Mouse (Mus musculus): Measurements from ENCODE around the gene Gm45618.
"Not testable (repeated sequence)": the region's sequence is repeated elsewhere in the genome, so short reads cannot be mapped to it uniquely, and the experiment has no call there.

DNA sequence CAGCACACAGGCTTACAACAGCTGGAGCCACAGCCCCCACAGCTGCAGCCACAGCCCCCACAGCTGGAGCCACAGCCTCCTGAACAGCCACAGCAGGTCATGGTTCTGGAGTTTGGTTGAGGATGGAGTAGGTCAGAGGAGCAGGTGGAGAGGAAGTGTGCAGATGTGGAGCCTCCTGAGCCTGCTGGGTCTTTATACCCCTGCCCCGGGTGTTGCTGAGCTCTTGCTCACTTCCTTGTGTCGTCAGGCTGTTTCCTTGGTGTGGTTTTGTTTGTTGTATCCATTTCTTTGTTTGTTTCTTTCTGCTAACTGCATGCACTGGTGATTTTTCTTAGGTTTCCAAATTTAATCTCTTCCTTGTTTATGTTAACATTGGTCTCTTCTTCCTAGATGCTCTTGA, 15.4 kb upstream of the Gm45618 start, which contains the start of gene Gm39115:
- TF ChIP-seq POLR2A (IDR thresholded peaks at IDR 0.05; ENCODE audit: insufficient read depth, low read depth, low read length); CTCF (IDR thresholded peaks at IDR 0.05); EP300 (IDR thresholded peaks at IDR 0.05; ENCODE audit: insufficient read depth, low read depth, low read length): not testable (repeated sequence)
